Mouse (Mus musculus) neural tube, embryonic 11.5 days (tissue): ENCODE data around the gene Olfr963. TPM values are rescaled to one million over a fixed set of nuclear protein-coding genes. Genes with fewer than 3 reads are reported as not detected.

Experiments used
- polyA plus RNA-seq: library from polyadenylated mRNA; unstranded; fragments of >200 nt; fragmentation: Nextera tagmentation; extraction: Ambion mirVana; gene quantifications from 2 replicates; pipeline ENCODE4 v1.2.1, GENCODE M21; 2014

Olfr963 gene
- polyA plus RNA-seq, 1 experiment from 2014 or later, result not detected

Other genes with a start within 250 kb of the Olfr963 start
- not detected in 2 replicates for gene Olfr952, start 240.1 kb upstream of the Olfr963 start, polyA plus RNA-seq
- not detected in 2 replicates for gene Olfr954, start 210.5 kb upstream of the Olfr963 start, polyA plus RNA-seq
- not detected in 2 replicates for gene Olfr955, start 195.3 kb upstream of the Olfr963 start, polyA plus RNA-seq
- gene Olfr44, start 173.2 kb upstream of the Olfr963 start, polyA plus RNA-seq, result not detected in 2 replicates
- not detected in 2 replicates for gene Olfr957, start 151.4 kb upstream of the Olfr963 start, polyA plus RNA-seq
- gene Olfr958, start 113.2 kb upstream of the Olfr963 start, polyA plus RNA-seq, result not detected in 2 replicates
- gene Olfr959, start 91.6 kb upstream of the Olfr963 start, polyA plus RNA-seq, result not detected in 2 replicates
- 19.5 and 22.8 TPM in 2 replicates for gene AW551984, start 62.8 kb upstream of the Olfr963 start, polyA plus RNA-seq
- 0.08 TPM in 1 of 2 replicates, not detected in the other for gene Olfr148, start 56.5 kb upstream of the Olfr963 start, polyA plus RNA-seq
- gene Olfr960, start 45.8 kb upstream of the Olfr963 start, polyA plus RNA-seq, result not detected in 2 replicates
- not detected in 2 replicates for gene Olfr961, start 22.1 kb upstream of the Olfr963 start, polyA plus RNA-seq
- gene Olfr149, start 39.9 kb downstream of the Olfr963 start, polyA plus RNA-seq, result not detected in 2 replicates
- gene Olfr965, start 44.1 kb downstream of the Olfr963 start, polyA plus RNA-seq, result not detected in 2 replicates
- not detected in 2 replicates for gene Olfr150, start 63.8 kb downstream of the Olfr963 start, polyA plus RNA-seq
- gene Olfr967, start 79.0 kb downstream of the Olfr963 start, polyA plus RNA-seq, result not detected in 2 replicates
- not detected in 2 replicates for gene Olfr968, start 116.0 kb downstream of the Olfr963 start, polyA plus RNA-seq
- not detected in 2 replicates for gene Olfr969, start 123.7 kb downstream of the Olfr963 start, polyA plus RNA-seq
- gene Olfr970, start 141.7 kb downstream of the Olfr963 start, polyA plus RNA-seq, result not detected in 2 replicates
- not detected in 2 replicates for gene Olfr971, start 169.7 kb downstream of the Olfr963 start, polyA plus RNA-seq
- not detected in 2 replicates for gene Olfr972, start 199.2 kb downstream of the Olfr963 start, polyA plus RNA-seq
- gene Olfr229, start 240.1 kb downstream of the Olfr963 start, polyA plus RNA-seq, result not detected in 2 replicates